Mouse (Mus musculus): ENCODE measurements at regions not wholly inside any gene's neighbourhood (a gene's known extent, or its start where the extent isn't known, plus 50 kb on each side); places are given as distances from the start of the nearest gene placed in this dataset.

DNA sequence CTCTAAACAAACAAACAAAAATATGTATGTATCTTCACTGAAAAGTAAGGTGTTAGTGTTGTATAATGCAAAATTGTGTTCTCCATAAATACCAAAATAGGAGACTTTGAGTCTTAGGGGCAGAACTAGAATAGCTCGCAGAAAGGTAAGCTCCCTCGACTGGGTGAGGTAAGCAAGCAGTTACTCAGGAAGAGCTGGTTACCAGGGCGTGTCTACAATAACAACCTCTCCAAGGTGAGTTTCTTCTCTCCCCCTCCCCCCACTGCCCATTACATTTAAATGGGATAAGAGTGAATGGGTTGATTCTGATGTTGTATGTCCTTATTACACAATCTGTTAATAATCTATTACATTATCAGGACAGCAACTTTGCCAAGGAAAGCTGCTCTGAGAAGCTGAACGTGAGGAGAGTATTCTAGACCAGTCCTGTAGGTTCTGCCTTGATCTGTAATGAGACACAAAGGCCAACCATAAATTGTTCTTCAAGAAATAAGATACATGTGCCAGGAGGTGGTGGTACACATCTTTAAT, 125.2 kb upstream of the Zfand5 start:
- DNase-seq, result no peak

DNA sequence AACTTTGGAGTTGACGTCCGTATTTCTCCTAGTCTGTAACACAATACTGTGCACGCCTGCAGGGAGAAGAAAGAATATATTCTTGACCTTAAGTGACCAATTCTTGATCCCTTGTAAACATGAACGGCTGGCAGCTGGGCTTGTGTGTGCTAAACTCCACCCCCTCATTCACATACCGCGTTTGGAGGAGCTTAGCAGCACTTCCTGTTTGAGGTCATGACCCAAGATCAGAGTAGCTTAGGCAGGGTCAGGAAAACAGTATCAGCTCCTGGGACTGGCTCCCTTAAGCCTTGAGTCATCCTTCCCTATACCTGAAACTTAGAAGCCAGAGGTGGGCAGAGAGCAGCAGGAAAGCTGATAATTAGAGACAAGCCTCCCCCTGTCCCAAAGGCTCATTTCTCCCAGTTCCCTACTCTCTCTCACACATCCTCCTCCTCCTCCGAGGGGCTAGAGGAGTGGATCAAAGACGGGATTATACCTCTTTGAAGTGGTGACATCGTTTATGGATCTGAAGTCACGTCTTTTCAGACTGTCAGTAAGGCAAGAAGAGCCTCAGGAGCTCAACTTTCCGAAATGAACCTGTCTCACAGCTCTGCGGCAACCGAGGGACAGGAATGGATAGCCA, 127.3 kb upstream of the Zfand5 start:
- peak; percentile 15 to 44 for DNase-seq

DNA sequence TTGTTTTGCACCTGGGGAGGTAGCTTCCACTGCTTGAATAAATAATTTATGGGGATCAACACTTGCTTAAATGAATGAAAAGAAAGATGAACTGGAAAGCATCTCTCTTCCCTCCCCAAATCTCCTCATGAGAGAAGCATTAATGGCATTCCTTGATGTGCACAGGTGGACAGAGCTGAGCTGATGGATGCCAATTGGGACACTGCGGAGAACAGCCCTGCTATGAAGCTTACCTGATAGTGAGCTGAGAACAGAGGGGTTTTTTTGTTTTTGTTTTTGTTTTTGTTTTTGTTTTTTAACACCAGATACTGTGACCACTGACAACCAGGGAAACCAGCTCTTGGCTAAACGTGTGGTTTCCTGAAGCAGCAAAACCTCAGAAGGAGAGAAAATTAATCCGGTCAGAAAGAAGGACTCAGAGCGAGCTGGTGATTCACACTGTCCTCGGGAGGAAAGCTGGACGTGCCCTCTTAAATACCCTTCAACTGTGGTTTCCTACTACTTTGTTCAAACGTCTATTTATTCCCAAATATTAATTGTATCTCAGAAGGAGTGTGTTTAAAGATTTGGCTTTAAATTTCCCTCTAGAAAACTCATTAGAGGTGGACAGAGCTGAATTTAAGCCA, 128.0 kb upstream of the Zfand5 start:
- no peak for DNase-seq

DNA sequence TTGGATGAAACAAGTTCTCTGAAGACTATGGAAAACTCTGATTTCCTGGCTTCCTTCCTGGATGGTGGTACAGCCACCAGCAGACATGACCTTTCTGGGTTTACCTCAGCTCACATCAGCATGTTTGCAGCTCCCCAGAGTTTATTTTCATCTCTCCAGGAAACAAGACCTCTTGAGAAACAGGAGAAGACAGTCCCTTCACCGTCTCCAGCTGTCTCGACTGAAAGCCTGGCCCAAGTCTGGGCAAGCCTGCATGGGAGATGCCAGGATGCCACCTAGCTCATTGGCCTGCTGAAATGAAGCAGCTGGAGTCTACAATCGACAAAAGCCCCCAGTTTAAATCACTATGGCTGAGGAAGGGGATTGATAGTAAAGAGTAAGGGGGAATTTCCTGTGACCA, 131.6 kb upstream of the Zfand5 start:
- DNase-seq, result no peak

DNA sequence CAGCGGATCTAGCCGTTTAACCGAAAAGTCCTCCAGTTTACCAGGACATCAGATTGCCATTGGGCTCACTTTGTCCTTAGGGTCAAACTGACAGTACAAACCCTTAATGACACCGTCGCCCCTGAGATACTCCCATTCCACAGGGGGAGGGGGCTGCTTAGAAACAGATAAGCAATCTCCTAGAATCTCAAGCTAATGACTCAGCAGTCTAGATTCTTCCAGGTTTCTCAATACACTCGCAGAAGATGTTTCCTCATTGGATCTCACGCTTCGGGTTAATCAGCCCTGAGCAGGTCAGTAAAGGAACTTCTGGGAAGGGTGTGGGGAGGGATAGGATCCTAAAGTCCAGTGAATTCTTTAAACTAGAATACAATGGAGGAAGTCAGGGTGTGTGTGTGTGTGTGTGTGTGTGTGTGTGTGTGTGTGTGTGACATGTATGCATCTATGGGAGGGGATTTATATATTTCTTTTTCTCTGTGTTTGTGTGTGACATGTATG, 133.0 kb upstream of the Zfand5 start:
- DNase-seq, result no peak

DNA sequence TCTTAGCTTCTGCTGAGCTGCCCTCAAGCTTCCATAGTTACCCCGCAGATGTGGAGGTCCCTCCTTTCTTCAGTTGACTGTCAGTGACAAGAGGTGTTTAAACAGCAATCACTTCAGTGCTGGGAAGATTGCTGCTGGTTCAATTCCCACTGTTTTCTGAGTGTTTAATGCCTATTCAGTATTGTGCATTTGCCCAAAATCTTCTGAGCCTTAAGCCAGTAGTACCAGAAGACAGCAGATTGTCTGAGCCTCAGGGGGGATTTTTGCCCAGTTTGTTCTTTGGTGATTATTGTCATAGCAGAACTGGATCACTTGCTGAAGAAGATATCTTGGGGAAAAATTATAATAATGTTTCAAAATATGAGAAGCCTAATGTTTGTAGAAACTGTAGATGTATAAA, 135.3 kb upstream of the Zfand5 start:
- no peak for DNase-seq

DNA sequence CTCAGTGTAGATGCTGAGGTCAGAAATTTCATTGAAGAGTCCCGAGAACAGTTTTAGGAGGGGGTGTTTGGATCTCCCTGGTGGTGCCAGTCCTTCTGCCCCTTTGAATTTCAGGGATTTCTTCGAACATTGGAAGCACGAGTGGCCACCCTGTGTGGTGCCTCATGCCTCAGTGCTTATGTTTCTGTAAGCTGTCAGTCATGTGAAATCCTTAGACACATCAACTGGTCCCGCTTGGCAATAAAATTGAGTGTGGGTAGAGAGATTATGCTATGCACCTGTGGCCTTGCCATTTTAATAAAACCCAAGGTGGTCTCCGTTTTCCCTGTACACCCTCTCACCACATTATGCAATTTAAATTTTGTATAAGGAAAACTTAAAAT, 136.1 kb upstream of the Zfand5 start:
- no peak for DNase-seq

DNA sequence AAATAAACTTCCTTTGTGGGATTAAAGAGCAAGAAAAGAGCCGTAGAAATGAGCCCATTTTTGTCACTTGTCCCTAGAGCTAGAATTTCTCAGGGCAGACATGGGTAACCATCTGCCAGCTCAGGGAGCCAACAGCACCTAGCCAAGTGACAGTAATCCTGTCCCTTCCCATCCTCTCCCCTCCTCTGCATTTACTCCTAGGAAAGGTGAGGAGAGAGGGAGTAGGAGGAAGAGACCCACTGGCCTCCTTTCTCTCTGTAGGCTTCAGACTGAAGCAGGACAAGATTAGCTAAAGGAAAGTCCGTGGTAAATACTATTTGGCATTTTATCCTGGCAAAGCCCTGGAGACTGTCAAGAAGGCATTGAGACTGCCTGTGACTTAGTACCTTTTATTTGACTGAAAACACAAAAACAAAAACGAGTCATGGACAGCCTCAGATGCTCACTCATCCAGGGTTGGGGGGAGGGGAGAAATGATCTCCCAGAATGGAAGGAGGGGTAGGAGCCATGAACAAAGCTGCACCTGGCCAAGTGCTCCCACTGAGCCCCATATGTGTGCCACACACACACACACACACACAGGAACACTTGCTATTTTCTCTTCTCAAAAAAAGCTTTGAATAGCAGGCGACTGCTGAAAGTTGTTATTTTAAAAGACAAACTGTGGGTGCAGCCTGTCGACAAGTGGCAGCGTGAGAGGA, 136.6 kb upstream of the Zfand5 start:
- DNase-seq, result no peak

DNA sequence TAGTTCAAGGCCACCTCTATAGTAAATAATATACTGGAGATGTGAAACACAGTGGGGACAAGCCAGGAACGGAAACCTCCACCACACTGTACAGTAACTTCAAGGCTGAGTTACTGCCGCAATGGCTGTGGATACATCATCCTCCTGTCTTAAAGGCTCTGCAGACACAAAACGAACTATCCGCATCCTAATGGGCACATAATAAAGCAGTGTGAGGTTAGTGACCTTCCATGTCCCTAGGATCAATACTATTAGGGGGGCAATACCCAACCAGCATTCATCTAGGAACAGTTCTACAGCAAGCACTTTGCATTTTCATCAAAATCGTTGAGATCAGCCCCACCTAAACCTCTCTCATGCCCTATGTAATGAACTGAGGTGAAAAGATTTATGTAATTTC, 142.4 kb upstream of the Zfand5 start:
- DNase-seq, result no peak

DNA sequence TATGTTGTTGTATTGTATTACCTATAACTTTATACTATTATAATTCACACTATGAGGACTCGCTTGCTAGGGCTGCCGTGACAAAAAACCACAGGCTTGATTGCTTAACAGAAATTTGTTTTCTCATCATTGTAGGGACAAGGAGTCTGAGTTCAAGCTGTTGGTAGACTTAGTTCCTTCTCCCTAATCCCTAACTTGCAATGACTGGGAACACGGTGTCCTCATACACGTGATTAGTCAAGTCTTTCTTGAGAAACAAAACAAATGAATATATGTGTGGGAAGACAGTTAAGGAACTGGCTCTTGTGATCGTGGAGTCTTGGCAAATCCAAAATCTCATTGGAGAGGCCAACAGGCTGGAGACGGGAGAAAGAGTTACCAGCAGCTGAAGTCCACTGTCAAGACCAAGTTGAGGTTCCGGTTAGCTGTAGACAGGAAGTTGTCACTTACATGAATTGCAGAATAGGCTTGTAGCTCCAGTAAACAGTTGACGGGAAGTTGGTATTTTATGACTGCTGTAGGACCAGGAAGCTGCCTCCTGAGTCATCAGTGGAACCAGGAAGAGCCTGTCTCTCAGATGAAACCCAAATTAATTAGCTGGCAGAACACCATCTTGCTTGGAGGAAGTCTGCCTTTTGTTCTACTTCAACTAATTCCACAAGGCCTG, 144.9 kb upstream of the Zfand5 start:
- DNase-seq, result no peak

DNA sequence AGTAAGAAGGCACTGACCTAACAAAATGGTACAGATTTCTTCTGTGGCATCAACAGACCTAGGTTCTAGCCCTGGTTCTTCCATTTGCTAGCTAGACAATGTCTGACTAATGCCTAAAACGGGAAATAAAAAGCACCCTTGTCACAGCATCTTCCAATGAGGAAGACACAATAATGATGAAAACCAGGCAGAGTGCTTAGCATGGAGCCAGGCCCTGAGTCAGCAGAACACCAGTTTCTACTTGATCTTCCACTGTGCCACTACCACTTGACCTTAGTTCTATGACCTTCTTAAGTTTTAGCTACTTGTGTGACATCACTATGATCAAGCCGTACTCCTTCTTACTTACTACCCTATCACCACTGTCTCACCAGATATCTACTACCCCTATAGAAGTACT, 145.4 kb upstream of the Zfand5 start:
- no peak for DNase-seq

DNA sequence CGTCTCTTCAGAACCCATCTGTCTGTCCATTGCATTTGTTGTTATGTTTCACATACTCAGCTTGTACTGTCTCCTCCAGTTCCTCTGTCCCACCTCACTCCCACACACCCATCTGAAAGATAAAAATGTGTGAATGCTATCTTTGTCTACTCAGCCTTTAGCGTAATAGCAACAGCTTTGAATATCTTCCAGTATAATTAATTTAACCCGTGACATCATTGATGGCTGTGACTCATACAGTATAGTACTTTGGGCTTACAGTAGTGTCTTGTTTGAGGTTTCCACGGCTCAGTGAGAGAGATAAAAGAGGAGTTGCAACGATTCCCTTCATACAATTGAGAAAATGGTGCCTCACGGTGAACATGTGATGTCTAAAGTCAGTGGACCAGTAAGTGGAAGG, 152.6 kb upstream of the Zfand5 start:
- DNase-seq, result no peak

DNA sequence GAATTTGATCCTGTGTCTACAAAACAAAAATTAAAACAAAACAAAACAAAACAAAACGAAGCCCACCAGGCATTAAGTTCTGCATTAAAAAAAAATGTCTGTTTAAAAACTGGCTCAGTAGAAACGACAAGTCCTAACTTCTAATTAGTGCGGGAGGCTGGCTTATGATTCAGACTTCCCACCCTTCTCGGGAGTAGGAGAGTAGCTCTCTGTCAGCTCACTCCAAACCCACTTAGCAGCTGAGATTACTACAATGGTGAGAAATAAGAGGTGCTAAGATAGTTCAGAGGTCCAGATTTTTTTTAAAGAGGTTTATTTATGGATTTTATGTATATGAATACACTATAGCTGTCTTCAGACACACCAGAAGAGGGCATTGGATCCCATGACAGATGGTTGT, 153.3 kb upstream of the Zfand5 start:
- no peak for DNase-seq

DNA sequence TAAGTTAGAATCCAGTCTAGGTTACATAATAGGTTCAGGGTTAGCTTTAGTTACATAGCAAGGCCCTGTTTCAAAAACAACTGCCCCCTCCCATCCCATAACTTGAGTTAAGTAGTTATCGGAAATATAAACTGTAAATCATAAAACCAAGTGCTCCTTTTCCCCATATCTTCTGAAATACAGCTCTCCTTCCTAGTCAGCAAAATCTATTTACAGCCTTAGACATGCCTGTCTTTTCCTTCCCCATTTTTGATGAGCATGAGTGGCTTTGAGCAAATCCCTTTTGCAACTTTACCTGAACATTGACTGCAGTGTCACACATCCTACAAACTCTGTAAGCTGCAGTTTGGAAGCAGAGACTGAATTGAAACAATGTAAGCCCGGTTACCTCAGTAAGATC, 156.4 kb upstream of the Zfand5 start:
- DNase-seq, result no peak

DNA sequence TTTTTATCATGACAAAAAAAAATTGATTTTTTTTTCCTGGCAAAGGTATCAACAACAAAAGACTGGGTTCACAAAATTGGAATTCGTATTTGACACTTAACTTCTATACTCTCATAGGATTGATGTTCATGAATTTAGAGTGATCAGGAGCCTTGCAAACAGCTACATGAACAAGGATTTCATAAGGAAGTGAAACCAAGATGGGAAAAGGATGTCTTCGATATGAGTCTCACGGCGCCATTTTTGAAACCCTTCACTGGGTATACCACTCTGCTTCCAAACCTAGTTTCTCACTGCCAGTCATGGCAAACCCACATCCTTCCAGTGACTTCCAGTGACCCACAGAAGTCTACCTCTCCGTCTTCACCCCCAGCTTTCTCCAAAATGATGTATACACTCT, 157.8 kb upstream of the Tmc1 start:
- DNase-seq, result no peak

DNA sequence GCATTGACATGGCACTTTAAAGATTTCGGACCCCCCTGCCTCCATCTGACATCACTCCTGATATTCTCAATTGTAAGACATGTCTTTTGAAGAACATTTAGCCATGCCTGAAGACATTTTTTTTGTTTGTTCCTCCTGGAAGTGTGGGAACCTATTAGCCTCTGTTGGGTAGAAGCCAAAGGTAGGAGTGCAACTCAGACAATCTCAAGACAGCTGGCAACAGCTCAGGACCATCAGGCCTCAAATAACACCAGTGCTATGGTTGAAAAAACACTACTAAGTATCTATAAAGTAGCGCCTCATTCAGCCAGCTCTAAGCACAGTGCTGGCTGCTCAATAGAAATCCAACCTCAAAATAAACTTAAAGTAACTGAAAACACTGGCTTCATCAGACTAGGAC, 154.3 kb upstream of the Tmc1 start:
- no peak for DNase-seq

DNA sequence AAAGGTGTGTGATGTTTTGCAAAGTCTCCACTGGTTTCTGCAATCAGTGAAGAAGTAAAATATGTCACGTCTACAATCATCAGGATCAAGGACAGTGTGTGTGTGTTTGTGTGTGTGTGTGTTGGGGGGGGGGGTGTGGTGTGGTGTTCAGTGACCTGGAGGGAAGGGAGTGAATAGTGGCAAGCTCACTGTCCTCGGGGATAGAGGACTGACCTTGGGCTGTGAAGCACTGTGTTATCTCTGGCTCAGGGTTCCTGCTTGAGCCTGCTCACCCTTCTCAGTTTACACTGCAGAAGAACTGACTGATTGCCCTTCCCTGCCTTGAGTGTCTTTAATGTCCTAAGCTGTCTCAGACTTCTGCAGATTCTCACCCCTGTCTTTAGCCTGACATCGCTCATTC, 153.7 kb upstream of the Tmc1 start:
- DNase-seq, result no peak

DNA sequence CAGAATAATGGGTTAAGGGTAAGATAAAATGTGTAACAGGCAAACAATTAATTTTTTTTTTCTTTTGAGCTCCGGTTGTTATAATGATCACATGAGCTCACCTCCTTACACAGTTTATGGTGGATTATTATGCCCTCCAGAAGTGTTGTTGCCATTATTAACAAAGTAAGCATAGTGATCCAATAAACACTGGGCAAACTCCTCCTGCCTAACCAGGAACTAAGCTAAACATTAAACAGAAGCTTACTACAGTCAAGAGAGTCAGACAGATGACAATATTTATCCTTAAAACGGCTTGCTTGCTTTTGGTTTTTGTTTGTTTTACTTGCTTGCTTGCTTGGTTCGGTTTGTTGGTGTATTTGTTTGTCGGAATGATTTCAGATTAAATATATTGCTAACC, 153.3 kb upstream of the Tmc1 start:
- no peak for DNase-seq

DNA sequence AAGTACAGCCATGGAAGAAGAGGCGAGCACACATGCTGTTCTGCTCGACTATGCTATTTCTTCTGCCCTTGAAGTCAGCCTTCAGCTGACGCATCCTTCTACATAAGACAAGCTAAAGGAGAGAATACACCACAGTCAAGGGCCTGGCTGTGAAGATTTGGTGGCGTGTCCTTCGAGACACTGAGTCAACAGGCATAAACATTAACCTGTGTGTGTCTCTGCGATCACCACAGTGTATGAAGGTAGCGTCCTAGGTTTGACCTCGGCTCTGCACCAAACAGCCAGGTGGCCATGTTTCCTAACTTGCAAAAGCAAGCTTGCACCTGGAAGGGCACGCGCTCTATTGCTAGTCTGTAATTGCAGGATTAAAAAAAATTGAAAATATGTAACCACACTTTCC, 152.8 kb upstream of the Tmc1 start:
- DNase-seq, result no peak

DNA sequence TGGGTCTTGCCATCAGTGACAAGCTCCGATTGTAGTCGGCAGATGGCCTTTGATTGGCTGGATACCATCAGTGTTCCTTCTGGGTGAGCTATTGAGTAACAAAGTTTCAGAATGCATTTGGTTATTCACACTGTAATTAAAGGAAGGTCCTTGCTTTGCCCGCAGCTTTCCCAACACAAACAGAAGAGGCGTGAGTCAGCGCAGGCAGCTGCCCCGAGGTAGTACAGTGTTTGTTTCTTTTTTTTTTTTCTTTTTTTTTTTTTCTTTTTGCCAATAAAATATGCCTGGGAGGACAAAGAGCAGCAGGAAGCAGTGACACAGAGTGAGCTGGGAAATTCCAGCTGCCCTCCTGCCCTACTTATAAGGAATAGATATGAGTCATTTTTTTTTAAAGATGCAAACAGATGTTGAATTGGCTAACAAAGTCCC, 152.3 kb upstream of the Tmc1 start:
- DNase-seq, result no peak

DNA sequence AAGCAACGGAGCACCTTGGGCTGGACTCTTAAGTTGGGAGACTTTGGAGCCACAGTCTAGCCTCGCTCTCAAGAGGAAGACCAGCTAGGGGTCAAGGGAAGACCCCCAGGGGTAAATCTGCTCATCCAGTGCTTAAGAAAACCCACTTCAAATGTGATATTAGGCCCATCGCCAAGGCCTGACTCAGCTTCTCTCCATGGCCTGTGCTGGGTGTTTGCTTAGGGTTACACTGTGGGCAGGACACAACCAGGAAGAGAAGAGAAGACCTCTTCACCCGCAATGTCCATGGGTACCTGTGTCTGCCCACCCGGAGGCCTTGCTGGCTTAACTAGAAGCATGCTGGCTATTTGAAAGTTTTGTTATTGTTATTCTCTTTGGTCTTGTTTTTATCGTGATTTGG, 151.0 kb upstream of the Tmc1 start:
- no peak for DNase-seq

DNA sequence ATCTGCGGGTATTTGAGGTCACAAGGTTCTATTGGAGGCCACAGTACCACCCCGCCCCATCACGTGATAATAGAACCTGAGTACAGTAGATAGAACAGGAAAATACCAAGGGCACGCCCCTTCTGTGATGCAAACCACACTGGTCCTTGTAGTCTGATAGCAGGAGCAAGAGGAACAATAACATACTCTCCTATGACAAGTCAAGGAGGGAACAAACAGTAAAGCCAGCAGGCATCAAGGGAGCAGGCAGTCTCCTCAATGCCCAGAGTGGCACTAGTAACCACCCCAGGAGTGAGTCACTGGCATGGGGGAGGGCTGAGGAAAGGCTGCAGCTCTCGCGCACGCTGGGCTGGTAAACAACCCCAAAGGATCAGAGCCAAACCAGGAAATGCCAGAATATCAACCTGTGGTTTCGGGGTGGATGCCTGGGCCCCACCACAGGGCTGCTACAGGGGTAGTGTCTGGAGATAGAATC, 150.5 kb upstream of the Tmc1 start:
- peak in 1 of 2 experiments; percentile 12 for DNase-seq

DNA sequence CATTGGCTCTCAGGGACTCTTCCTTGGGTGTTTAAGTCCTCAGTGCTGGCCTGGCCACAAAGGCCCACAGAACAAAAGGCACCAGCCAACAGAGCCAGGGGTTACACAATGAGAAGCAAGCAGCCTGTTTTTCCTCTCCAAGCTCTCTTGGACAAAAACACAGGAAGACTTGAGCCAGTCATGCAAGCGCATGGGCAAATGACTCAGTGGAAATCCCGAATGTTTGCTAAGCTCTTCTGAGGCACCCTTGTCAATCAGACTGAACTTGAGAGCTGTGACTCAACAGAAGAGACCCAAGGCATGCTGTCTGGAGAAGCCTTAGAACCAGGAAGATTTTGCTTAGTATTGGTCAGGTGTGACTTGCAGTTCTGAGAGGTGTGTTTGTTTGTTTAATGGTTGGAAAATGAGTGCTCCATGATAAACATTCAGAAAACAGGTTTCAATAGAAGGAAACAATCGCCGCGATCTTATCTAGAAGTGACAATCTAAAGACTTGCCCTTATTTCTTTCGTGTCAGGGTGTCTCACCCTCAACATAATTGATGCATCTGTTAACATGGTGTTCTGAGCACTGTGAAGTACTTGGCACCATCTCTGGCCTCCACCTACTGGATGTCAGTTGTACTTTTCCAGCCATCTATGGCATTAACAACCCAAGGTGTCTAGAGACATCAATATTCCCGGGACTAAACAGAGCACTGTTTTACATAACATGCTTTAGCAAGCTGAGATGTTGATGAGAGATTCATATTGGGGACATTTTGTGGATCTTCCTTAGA, 124.0 kb upstream of the Tmc1 start:
- no peak for DNase-seq
